Mouse (Mus musculus) testis, adult 2 months (tissue): Measurements from ENCODE around the gene Fpr3. TPM values are rescaled to one million over a fixed set of nuclear protein-coding genes. Genes with fewer than 3 reads are reported as not detected.

Source experiments
- H3K27ac ChIP-seq: fragments of 200-500 bp; 2 replicates; pipeline ENCODE4 v1.5.1; 2012; ENCODE audit warnings: low read depth, low read length; ENCODE audit not compliant: control insufficient read depth, insufficient read depth
- H3K27me3 ChIP-seq: fragments of 200-500 bp; 2 replicates; pipeline ENCODE4 v1.6.1; 2012; ENCODE audit warnings: mild to moderate bottlenecking, low read length, moderate library complexity; ENCODE audit not compliant: control insufficient read depth, insufficient read depth
- H3K36me3 ChIP-seq: fragments of 200-500 bp; 2 replicates; pipeline ENCODE4 v1.6.1; 2012; ENCODE audit warnings: mild to moderate bottlenecking, low read length; ENCODE audit not compliant: control insufficient read depth, insufficient read depth
- H3K4me1 ChIP-seq: fragments of 200-500 bp; 2 replicates; pipeline ENCODE4 v1.6.1; 2012; ENCODE audit warnings: low read length; ENCODE audit not compliant: control insufficient read depth, insufficient read depth
- H3K4me3 ChIP-seq: fragments of 200-500 bp; 2 replicates; pipeline ENCODE4 v1.5.1; 2012; ENCODE audit warnings: low read depth, mild to moderate bottlenecking, low read length, moderate library complexity, mixed read lengths; ENCODE audit not compliant: control insufficient read depth
- CTCF ChIP-seq: fragments of 200-500 bp; IDR thresholded peaks from 2 replicates; pipeline ENCODE4 v1.5.1; 2012; ENCODE audit warnings: low read depth, mild to moderate bottlenecking, inconsistent platforms, low read length, moderate library complexity; ENCODE audit not compliant: control insufficient read depth, insufficient read depth, insufficient replicate concordance
- POLR2A ChIP-seq: fragments of 200-500 bp; IDR thresholded peaks from 2 replicates; pipeline ENCODE4 v1.6.1; 2012; ENCODE audit warnings: low read depth, mild to moderate bottlenecking, inconsistent platforms, low read length, moderate library complexity; ENCODE audit not compliant: control insufficient read depth
- polyA plus RNA-seq: library from polyadenylated mRNA; depleted of rRNA; stranded (reverse); fragments of >200 nt; gene quantifications from 2 replicates; pipeline ENCODE4 v1.2.3, GENCODE M21; 2012

Fpr3 gene
- polyA plus RNA-seq, 1 experiment = not detected

DNA sequence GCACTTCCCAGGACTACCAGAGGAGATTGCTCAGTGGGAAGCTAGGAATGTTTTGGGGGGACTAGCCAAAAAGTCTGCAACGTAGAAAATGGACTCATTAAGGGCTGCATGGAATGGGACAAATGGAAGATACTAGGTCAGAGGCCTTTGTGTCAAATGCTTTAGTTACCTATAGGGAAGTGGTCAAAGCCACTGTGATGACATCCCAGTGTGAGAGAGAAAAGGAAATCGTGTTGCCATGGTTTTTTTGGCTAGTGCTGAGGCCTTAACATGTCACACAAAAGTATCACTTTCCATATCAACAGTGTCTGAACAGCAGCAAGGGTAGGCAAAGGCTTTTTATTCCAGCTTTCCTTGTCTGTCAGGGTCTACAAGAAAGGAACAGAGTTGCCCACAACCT, 22.5 kb upstream of the Fpr3 start:
- no peak for TF ChIP-seq CTCF
- TF ChIP-seq POLR2A = no peak

DNA sequence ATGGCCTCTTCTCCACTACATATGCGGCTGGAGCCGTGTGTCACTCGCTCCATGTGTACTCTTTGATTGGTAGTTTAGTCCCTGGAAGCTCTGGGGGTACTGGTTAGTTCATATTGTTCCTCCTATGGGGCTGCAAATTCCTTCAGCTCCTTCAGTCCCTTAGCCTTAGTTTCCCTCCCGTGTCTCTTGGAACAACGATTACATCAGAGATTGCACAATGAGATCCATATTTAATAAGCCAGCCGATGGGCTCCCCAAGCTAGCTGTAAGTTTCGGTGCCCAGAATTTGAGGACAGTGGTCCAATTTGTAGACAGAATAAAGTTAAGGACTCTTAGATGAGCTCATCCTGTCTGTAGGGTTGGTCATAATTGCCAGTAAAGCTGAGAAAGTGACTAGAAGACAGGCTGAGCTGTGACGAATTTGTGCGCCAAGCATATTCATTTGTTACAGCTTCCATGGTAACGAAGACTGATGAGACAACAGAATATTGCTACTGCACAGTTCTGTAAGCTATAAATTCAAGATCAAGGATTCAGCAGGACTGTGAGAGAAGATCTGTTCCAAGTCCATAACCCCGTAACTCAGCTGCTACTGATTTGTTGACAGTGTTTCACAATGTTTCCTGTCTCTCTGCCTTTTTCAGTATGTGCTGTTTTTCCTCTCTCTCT, 20.7 kb upstream of the Fpr3 start:
- H3K4me1 ChIP-seq = no peaks in the 10 kb centered on the region

More for the DNA sequence above, 22.5 kb upstream of the Fpr3 start:
- no peak overlapping the region for H3K27ac ChIP-seq
- no peaks in the 10 kb centered on the region for H3K27me3 ChIP-seq
- H3K4me1 ChIP-seq = no peaks in the 10 kb centered on the region
- H3K36me3 ChIP-seq = no peaks in the 10 kb centered on the region
- H3K4me3 ChIP-seq = no peak overlapping the region

DNA sequence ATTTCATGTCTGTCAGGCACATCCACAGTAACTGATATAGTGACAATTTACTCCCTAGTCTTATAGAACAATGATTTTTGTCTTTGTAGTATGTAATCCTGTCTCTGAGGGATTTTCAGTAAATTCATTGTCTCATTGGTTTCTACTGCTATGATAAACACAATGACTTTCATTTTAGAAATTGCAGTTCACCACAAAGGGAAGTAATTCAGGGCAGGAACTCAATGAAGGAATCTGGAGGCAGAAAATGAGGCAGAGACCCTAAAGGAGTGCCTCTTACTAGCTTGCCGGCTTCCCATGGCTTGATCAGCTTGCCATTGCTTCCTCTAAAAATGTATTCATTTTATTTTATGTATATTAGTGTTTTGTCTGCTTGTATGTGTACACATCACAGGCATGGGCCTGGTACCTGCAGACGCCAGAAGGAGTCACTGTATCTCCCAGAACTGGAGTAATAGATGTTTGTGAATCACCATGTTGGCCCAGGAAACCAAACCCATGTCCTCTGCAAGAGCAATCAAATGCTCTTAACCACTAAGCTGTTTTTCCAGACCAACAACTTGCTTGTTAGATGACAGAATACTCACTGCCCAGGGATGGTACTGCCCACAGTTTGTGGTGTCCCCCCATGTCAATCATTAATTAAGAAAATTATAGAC, 16.6 kb upstream of the Fpr3 start:
- no peak overlapping the region for H3K4me3 ChIP-seq
- no peaks in the 10 kb centered on the region for H3K36me3 ChIP-seq
- no peak overlapping the region for H3K27ac ChIP-seq
- no peaks in the 10 kb centered on the region for H3K4me1 ChIP-seq
- no peak for TF ChIP-seq POLR2A
- no peak for TF ChIP-seq CTCF
- no peaks in the 10 kb centered on the region for H3K27me3 ChIP-seq

More for the DNA sequence above, 20.7 kb upstream of the Fpr3 start:
- TF ChIP-seq POLR2A (no peak), CTCF (no peak)
- Histone ChIP-seq H3K27me3 (no peaks in the 10 kb centered on the region), H3K36me3 (no peaks in the 10 kb centered on the region), H3K27ac (no peak overlapping the region), H3K4me3 (no peak overlapping the region)

DNA sequence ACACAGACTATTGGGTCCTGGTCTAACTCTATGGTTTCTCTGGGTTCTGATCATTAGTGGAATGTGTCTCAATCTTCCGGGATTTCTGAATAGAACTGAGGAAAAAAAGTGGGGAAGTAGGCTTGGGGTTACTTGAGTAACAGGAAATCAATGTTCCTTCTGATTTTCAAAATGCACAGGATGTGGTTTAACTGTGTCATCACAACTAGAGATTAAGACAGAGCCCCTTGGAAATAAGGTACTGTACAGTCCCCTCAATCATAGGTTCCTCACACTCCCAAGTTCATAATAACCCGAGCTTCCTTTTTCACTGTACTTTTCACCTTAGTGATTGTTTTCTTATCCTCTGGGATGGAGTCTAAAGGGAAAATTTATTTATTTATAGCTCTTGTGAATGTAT, 16.0 kb upstream of the Fpr3 start:
- TF ChIP-seq POLR2A = no peak
- TF ChIP-seq CTCF = no peak
- H3K27ac ChIP-seq = no peak overlapping the region
- no peaks in the 10 kb centered on the region for H3K4me1 ChIP-seq

DNA sequence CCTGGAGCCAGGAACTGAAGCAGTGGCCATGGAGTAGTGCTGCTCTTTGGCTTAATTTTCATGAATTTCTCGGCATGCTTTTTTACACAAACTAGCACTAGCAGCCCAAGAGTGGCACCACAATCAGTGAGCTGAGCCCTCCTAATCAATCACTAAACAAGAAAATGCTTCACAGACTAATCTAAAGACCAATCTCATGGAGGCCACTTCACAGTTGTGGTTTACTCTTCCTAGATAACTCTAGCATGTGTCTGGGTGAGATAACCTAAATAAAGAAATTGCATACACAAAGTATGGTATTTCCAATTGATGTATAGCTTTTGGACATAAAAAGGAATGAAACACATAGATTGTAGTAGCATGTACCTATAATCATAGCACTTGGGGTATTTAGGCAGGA, 8.3 kb upstream of the Fpr3 start:
- Histone ChIP-seq H3K4me1 (no peaks in the 10 kb centered on the region), H3K27me3 (no peaks in the 10 kb centered on the region), H3K27ac (no peak overlapping the region), H3K4me3 (no peak overlapping the region), H3K36me3 (no peaks in the 10 kb centered on the region)
- no peak for TF ChIP-seq CTCF
- TF ChIP-seq POLR2A = no peak

More for the DNA sequence above, 16.0 kb upstream of the Fpr3 start:
- Histone ChIP-seq H3K36me3 (no peaks in the 10 kb centered on the region), H3K4me3 (no peak overlapping the region), H3K27me3 (no peaks in the 10 kb centered on the region)

DNA sequence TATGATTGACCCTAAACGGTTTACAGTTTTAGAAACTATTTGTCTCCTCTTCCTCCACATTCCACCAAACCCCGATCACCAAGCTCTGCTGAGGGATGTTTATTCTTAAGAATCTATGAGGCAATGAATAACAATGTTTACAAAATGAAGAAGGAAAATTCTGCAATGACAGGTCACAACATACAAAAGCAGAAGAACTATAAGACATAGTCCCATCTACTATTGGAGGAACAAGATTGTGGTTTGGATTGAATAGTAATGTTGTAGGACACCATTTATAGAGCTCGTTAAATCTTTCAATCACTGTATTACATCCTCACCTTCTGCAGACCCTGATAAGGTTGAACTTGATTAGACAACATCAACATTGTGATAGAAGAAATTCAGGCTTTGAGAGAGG, 5.0 kb upstream of the Fpr3 start:
- H3K36me3 ChIP-seq = no peaks in the 10 kb centered on the region
- no peak for TF ChIP-seq CTCF
- TF ChIP-seq POLR2A = no peak
- no peak overlapping the region for H3K27ac ChIP-seq
- H3K4me3 ChIP-seq = no peak overlapping the region
- no peaks in the 10 kb centered on the region for H3K4me1 ChIP-seq
- no peaks in the 10 kb centered on the region for H3K27me3 ChIP-seq

DNA sequence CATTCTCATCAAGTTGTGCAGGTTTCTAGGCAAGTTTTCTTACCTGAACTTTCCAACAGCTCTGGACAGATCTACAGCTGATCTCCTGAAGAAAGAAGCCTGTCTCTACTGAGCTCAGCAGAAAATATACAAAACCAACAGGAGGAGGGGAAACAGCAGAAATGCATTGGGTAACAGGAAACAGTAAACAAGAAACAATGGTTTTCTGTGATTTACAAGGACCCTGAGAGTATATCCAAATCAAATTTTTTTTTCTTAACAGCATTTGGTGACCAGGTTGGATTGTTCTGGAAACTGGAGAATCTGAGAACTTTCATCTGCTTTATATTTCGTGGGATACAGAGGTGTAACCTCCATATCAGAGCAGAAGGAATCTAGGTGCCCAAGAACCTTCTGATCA, 3.8 kb upstream of the Fpr3 start, which contains the start of gene Fpr1:
TSS of gene Fpr1 (minus strand) at position 101 of the 400 bp plus-strand sequence.
- H3K4me1 ChIP-seq = no peaks in the 10 kb centered on the region
- no peak for TF ChIP-seq CTCF
- TF ChIP-seq POLR2A = no peak
- H3K27ac ChIP-seq = no peak within 1 kb of the TSS
- H3K4me3 ChIP-seq = no peak within 1 kb of the TSS
- no peaks in the 10 kb centered on the region for H3K27me3 ChIP-seq
- no peaks in the 10 kb centered on the region for H3K36me3 ChIP-seq
